Mouse (Mus musculus): Measurements from ENCODE around the gene Arhgef17. TPM values are rescaled to one million over a fixed set of nuclear protein-coding genes. Genes with fewer than 3 reads are reported as not detected.

The Arhgef17 gene
- total RNA-seq, 1 experiment: 23.2 TPM

- H3K9me3 ChIP-seq (ENCODE audit: control insufficient read depth, insufficient read depth, low read depth, low read length): no peaks in the 10 kb centered on the region
- H3K9ac ChIP-seq (ENCODE audit: insufficient read depth, low read depth, low read length, poor library complexity, severe bottlenecking): no peak overlapping the region
- no peak overlapping the region for H3K27ac ChIP-seq (ENCODE audit: insufficient read depth, low read depth, low read length, poor library complexity, severe bottlenecking)
- no peak overlapping the region for H3K4me3 ChIP-seq (ENCODE audit: insufficient read depth in 1 of 2, low read depth in 1 of 2, low read length in 2 of 2, poor library complexity in 1 of 2, severe bottlenecking in 1 of 2)
- no peaks in the 10 kb centered on the region for H3K36me3 ChIP-seq (ENCODE audit: control insufficient read depth, insufficient read depth, low read length, poor library complexity, severe bottlenecking)
- no peak for TF ChIP-seq ZNF384 (IDR thresholded peaks at IDR 0.05; ENCODE audit: low read depth, low read length)
- TF ChIP-seq CHD2 (IDR thresholded peaks at IDR 0.05; ENCODE audit: low read depth, low read length): no peak
- no peak for TF ChIP-seq MAFK (IDR thresholded peaks at IDR 0.05; ENCODE audit: insufficient read depth, low read depth, low read length)
- TF ChIP-seq HCFC1 (IDR thresholded peaks at IDR 0.05; ENCODE audit: borderline replicate concordance, insufficient read depth, low read length): no peak
- TF ChIP-seq ZC3H11A (IDR thresholded peaks at IDR 0.05; ENCODE audit: borderline replicate concordance, low read depth, low read length): no peak
- in situ Hi-C loops (cut with MboI; ENCODE audit: low sequenced_read_pairs in 2 of 2, unreplicated experiment in 2 of 2): no loop called here
- peaks cover 0 to 22% of the 10 kb centered on the region in 2 experiments; a peak in 1 of 4 replicates for H3K4me1 ChIP-seq (ENCODE audit: control insufficient read depth in 2 of 2, insufficient read depth in 2 of 2, low read length in 2 of 2, poor library complexity in 1 of 2)
- no peak for DNase-seq (ENCODE audit: low read depth, low spot score)
Observed at GRCm38 (mm10) chr7:100853396-100853795, 78.5 kb downstream of the Arhgef17 start.

DNA sequence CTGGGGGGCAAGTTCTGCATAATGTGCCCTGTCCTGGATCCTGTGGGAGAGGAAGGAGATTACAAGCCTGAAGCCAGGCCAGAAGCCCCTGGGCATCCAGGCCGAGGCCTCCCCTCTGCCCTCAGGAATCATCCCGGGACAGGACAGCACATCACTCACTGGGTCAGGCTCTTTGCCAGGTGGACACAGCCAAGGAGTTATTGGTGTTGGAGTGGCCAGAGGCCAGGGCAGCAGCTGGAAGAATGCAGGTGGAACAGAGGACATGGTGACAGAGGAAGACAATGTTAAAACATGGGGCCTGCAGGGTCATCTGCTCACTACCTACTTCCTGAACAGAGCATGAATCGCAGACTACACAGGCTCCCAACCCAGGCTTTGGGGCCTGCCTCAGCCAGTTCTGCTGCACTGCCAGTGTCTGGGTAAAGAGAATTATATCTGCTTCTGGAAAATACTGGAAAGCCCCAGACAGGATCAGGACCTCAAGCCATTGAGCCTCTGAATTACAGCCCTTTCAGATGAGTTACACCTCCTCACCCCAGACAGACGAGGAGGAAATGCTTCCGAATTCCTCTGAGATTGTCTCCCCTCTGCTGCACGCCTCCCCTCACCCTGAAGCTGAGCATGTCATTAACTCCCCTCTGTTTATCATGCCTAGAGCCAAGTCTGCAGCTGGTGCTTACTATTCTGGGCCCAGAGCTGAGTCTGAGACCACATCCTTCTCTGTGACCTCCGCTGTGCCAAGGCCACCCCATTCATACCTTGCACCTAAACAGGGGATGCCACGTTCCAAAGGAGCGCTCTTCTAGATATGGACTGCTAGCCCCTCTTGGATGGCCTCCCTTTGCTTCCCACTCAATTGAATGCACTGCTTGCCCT, 80.2 kb downstream of the Arhgef17 start:
- in situ Hi-C loops (cut with MboI; ENCODE audit: low sequenced_read_pairs in 2 of 2, unreplicated experiment in 2 of 2): no loop called here
- H3K4me3 ChIP-seq (ENCODE audit: insufficient read depth in 1 of 2, low read depth in 1 of 2, low read length in 2 of 2, poor library complexity in 1 of 2, severe bottlenecking in 1 of 2): no peak overlapping the region
- no peaks in the 10 kb centered on the region for H3K9me3 ChIP-seq (ENCODE audit: control insufficient read depth, insufficient read depth, low read depth, low read length)
- no peaks in the 10 kb centered on the region; the same call in 1 of the 2 replicates for H3K36me3 ChIP-seq (ENCODE audit: control insufficient read depth, insufficient read depth, low read length, poor library complexity, severe bottlenecking)
- no peak for TF ChIP-seq ZC3H11A (IDR thresholded peaks at IDR 0.05; ENCODE audit: borderline replicate concordance, low read depth, low read length)
- TF ChIP-seq MAFK (IDR thresholded peaks at IDR 0.05; ENCODE audit: insufficient read depth, low read depth, low read length): no peak
- no peak for TF ChIP-seq ZNF384 (IDR thresholded peaks at IDR 0.05; ENCODE audit: low read depth, low read length)
- TF ChIP-seq HCFC1 (IDR thresholded peaks at IDR 0.05; ENCODE audit: borderline replicate concordance, insufficient read depth, low read length): no peak
- no peak for DNase-seq (ENCODE audit: low read depth, low spot score)
- H3K9ac ChIP-seq (ENCODE audit: insufficient read depth, low read depth, low read length, poor library complexity, severe bottlenecking): no peak overlapping the region
- peaks cover 0 to 18% of the 10 kb centered on the region in 2 experiments; a peak in 1 of 4 replicates for H3K4me1 ChIP-seq (ENCODE audit: control insufficient read depth in 2 of 2, insufficient read depth in 2 of 2, low read length in 2 of 2, poor library complexity in 1 of 2)
- H3K27ac ChIP-seq (ENCODE audit: insufficient read depth, low read depth, low read length, poor library complexity, severe bottlenecking): no peak overlapping the region

- Histone ChIP-seq H3K27ac (ENCODE audit: insufficient read depth, low read depth, low read length, poor library complexity, severe bottlenecking) (no peak overlapping the region), H3K36me3 (ENCODE audit: control insufficient read depth, insufficient read depth, low read length, poor library complexity, severe bottlenecking) (no peaks in the 10 kb centered on the region; the same call in 1 of the 2 replicates), H3K9ac (ENCODE audit: insufficient read depth, low read depth, low read length, poor library complexity, severe bottlenecking) (no peak overlapping the region), H3K4me1 (ENCODE audit: control insufficient read depth in 2 of 2, insufficient read depth in 2 of 2, low read length in 2 of 2, poor library complexity in 1 of 2) (peaks cover 0 to 9% of the 10 kb centered on the region in 2 experiments; a peak in 1 of 4 replicates), H3K9me3 (ENCODE audit: control insufficient read depth, insufficient read depth, low read depth, low read length) (no peaks in the 10 kb centered on the region), H3K4me3 (ENCODE audit: insufficient read depth in 1 of 2, low read depth in 1 of 2, low read length in 2 of 2, poor library complexity in 1 of 2, severe bottlenecking in 1 of 2) (no peak overlapping the region)
- DNase-seq (ENCODE audit: low read depth, low spot score): no peak
- in situ Hi-C loops (cut with MboI; ENCODE audit: low sequenced_read_pairs in 2 of 2, unreplicated experiment in 2 of 2): no loop called here
- TF ChIP-seq ZC3H11A (IDR thresholded peaks at IDR 0.05; ENCODE audit: borderline replicate concordance, low read depth, low read length): no peak
- no peak for TF ChIP-seq HCFC1 (IDR thresholded peaks at IDR 0.05; ENCODE audit: borderline replicate concordance, insufficient read depth, low read length)
- no peak for TF ChIP-seq ZNF384 (IDR thresholded peaks at IDR 0.05; ENCODE audit: low read depth, low read length)
- no peak for TF ChIP-seq MAFK (IDR thresholded peaks at IDR 0.05; ENCODE audit: insufficient read depth, low read depth, low read length)
- no peak for TF ChIP-seq CHD2 (IDR thresholded peaks at IDR 0.05; ENCODE audit: low read depth, low read length)
Observed at GRCm38 (mm10) chr7:100849508-100849907, 82.4 kb downstream of the Arhgef17 start.

DNA sequence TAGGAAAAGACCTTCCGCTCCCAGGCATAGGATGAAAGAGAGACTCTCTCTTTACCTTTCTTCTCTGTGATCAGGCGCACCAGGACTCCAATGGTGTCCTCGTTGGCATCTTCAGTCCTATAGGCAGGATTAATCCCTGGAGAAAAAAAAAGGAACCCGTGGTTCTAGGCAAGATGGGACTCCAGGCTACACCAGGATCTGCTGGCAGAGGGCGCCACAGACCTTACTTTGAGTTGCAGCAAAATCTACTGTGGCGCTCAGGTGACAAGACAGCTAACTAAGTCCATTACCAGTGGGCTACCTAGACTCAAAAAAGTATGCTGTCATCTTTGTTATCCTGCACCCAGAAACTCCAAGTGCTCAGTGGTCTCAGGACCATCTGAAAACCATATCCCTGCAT, 83.2 kb downstream of the Arhgef17 start:
- no peak overlapping the region for H3K9ac ChIP-seq (ENCODE audit: insufficient read depth, low read depth, low read length, poor library complexity, severe bottlenecking)
- DNase-seq (ENCODE audit: low read depth, low spot score): peak; percentile 61
- H3K4me3 ChIP-seq (ENCODE audit: insufficient read depth in 1 of 2, low read depth in 1 of 2, low read length in 2 of 2, poor library complexity in 1 of 2, severe bottlenecking in 1 of 2): no peak overlapping the region
- no peak overlapping the region for H3K27ac ChIP-seq (ENCODE audit: insufficient read depth, low read depth, low read length, poor library complexity, severe bottlenecking)
- no peaks in the 10 kb centered on the region for H3K9me3 ChIP-seq (ENCODE audit: control insufficient read depth, insufficient read depth, low read depth, low read length)
- peaks cover 0 to 2% of the 10 kb centered on the region in 2 experiments; a peak in 1 of 4 replicates for H3K4me1 ChIP-seq (ENCODE audit: control insufficient read depth in 2 of 2, insufficient read depth in 2 of 2, low read length in 2 of 2, poor library complexity in 1 of 2)
- in situ Hi-C loops (cut with MboI; ENCODE audit: low sequenced_read_pairs in 2 of 2, unreplicated experiment in 2 of 2): no loop called here
- no peaks in the 10 kb centered on the region; the same call in 1 of the 2 replicates for H3K36me3 ChIP-seq (ENCODE audit: control insufficient read depth, insufficient read depth, low read length, poor library complexity, severe bottlenecking)
- TF ChIP-seq ZC3H11A (IDR thresholded peaks at IDR 0.05; ENCODE audit: borderline replicate concordance, low read depth, low read length) (peak; percentile 43; the same call in 1 of the 2 replicates), CHD2 (IDR thresholded peaks at IDR 0.05; ENCODE audit: low read depth, low read length) (no peak), MAFK (IDR thresholded peaks at IDR 0.05; ENCODE audit: insufficient read depth, low read depth, low read length) (no peak), ZNF384 (IDR thresholded peaks at IDR 0.05; ENCODE audit: low read depth, low read length) (peak; percentile 74), HCFC1 (IDR thresholded peaks at IDR 0.05; ENCODE audit: borderline replicate concordance, insufficient read depth, low read length) (no peak)
